Mouse (Mus musculus) limb, embryonic 14.5 days (tissue): ENCODE measurements around the gene Laptm5. TPM values are rescaled to one million over a fixed set of nuclear protein-coding genes. Genes with fewer than 3 reads are reported as not detected.

Experiments used
- ATAC-seq: fragments of 200-750 bp; cut with Nextera tagmentation; 2 replicates; pipeline ENCODE4 v1.8.0; 2017; ENCODE audit warnings: low read depth, moderate number of reproducible peaks, moderate TSS enrichment; ENCODE audit not compliant: low FRiP score
- DNase-seq: peaks from one replicate; pipeline ENCODE4 v3.0.0-alpha.2; 2015; ENCODE audit warnings: low spot score
- H3K27ac ChIP-seq: fragments of 300-500 bp; sonication (generic); replicated peaks from 2 replicates; pipeline ENCODE4 v1.5.1; 2014; ENCODE audit warnings: low read depth, mild to moderate bottlenecking, low read length, moderate library complexity, mixed read lengths
- H3K27me3 ChIP-seq: fragments of 300-500 bp; sonication (generic); 2 replicates; pipeline ENCODE4 v1.6.1; 2014; ENCODE audit warnings: low read length, mixed read lengths; ENCODE audit not compliant: control insufficient read depth, insufficient read depth
- H3K36me3 ChIP-seq: fragments of 300-500 bp; sonication (generic); 2 replicates; pipeline ENCODE4 v1.6.1; 2014; ENCODE audit warnings: mild to moderate bottlenecking, low read length, moderate library complexity, mixed read lengths; ENCODE audit not compliant: control insufficient read depth, insufficient read depth
- H3K4me1 ChIP-seq: fragments of 300-500 bp; sonication (generic); 2 replicates; pipeline ENCODE4 v1.6.1; 2014; ENCODE audit warnings: antibody characterized with exemption, low read length, mixed read lengths; ENCODE audit not compliant: control insufficient read depth, insufficient read depth
- H3K4me2 ChIP-seq: fragments of 300-500 bp; sonication (generic); replicated peaks from 2 replicates; pipeline ENCODE4 v1.6.1; 2014; ENCODE audit warnings: low read depth, mild to moderate bottlenecking, low read length, moderate library complexity; ENCODE audit not compliant: severe bottlenecking
- H3K4me3 ChIP-seq: fragments of 300-500 bp; sonication (generic); replicated peaks from 2 replicates; pipeline ENCODE4 v1.5.1; 2014; ENCODE audit warnings: low read length
- H3K9ac ChIP-seq: fragments of 300-500 bp; sonication (generic); 2 replicates; pipeline ENCODE4 v1.6.1; 2014; ENCODE audit warnings: mild to moderate bottlenecking, low read depth, low read length, moderate library complexity; ENCODE audit not compliant: severe bottlenecking
- H3K9me3 ChIP-seq: fragments of 300-500 bp; sonication (generic); 2 replicates; pipeline ENCODE4 v1.6.1; 2016; ENCODE audit warnings: low read length; ENCODE audit not compliant: control insufficient read depth
- POLR2A ChIP-seq: fragments of 200-500 bp; IDR thresholded peaks from 2 replicates; pipeline ENCODE4 v1.8.0; 2012; ENCODE audit warnings: inconsistent platforms, mild to moderate bottlenecking, moderate library complexity, borderline replicate concordance; ENCODE audit not compliant: insufficient read depth, insufficient read length; ENCODE audit errors: extremely low read depth
- WGBS: fragments of 180-500 bp; shearing (Covaris S2); extraction: QIAGEN DNeasy Blood & Tissue Kit; methylation state at CpG from one replicate; pipeline ENCODE4 v1.1.7; 2014; 5-methylcytosine and 5-hydroxymethylcytosine counted together
- polyA plus RNA-seq, 2 experiments: library from polyadenylated mRNA; depleted of rRNA in 1 of 2; stranded (reverse) in 1 of 2; unstranded in 1 of 2; fragments of >200 nt; fragmentation: Nextera tagmentation in 1 of 2; extraction: Ambion mirVana in 1 of 2; gene quantifications; 2 replicates each; pipeline versions ENCODE4 v1.2.1 to v1.2.3; 2012 to 2014

Laptm5 gene
- polyA plus RNA-seq, 2 experiments = 45.5 to 75.8 TPM

- H3K36me3 ChIP-seq = no peaks in the 10 kb centered on the region
- TF ChIP-seq POLR2A = no peak
- H3K4me2 ChIP-seq = no peak overlapping the region
- H3K4me3 ChIP-seq = no peak overlapping the region
- H3K9ac ChIP-seq = no peak overlapping the region
- no peaks in the 10 kb centered on the region for H3K9me3 ChIP-seq
- H3K27ac ChIP-seq = no peak overlapping the region
- no peak for DNase-seq
- no peaks in the 10 kb centered on the region for H3K4me1 ChIP-seq
- no peaks in the 10 kb centered on the region for H3K27me3 ChIP-seq
- ATAC-seq = no peak
- WGBS = 22% methylated on average over 10 of the region's 11 CpGs
These were observed 23.0 kb upstream of the Laptm5 start for GRCm38 (mm10) chr4:130889777-130890510.

- ATAC-seq (no peak), DNase-seq (no peak)
- Histone ChIP-seq H3K27me3 (no peaks in the 10 kb centered on the region), H3K4me1 (no peaks in the 10 kb centered on the region), H3K4me2 (no peak overlapping the region), H3K9ac (no peak overlapping the region), H3K4me3 (no peak overlapping the region), H3K36me3 (no peaks in the 10 kb centered on the region), H3K9me3 (no peaks in the 10 kb centered on the region), H3K27ac (no peak overlapping the region)
- no peak for TF ChIP-seq POLR2A
These were observed 22.4 kb upstream of the Laptm5 start for GRCm38 (mm10) chr4:130890511-130890840.

- Histone ChIP-seq H3K9ac (no peak overlapping the region), H3K27ac (no peak overlapping the region), H3K9me3 (no peaks in the 10 kb centered on the region), H3K36me3 (no peaks in the 10 kb centered on the region), H3K4me2 (no peak overlapping the region), H3K4me1 (no peaks in the 10 kb centered on the region), H3K4me3 (no peak overlapping the region), H3K27me3 (no peaks in the 10 kb centered on the region)
- DNase-seq = peak; percentile 79
- WGBS = 37% methylated on average over 17 of the region's 17 CpGs
- ATAC-seq = peak; percentile 47; the same call in 1 of the 2 replicates
- no peak for TF ChIP-seq POLR2A
These were observed 20.8 kb upstream of the Laptm5 start for GRCm38 (mm10) chr4:130892001-130892587.

DNA sequence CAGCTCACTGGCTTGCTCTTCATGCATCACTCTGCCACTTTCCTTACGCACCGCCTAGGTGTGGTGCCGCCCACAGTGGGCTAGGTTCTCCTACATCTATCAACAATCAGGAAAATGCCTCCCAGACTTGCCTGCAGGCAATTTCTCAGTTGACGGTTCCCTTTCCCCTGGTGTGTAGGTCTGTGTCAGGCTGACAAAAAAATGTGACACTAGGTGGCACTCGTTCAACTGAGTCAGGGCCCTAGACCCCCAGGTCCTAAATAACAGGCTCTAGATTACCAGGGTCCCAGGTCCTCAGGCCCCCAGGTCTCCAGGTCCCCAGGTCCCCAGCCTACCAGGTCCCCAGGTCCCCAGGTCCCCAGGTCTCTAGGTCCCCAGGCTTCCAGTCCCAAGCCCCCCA lies 19.2 kb upstream of the Laptm5 start:
- Histone ChIP-seq H3K9ac (no peak overlapping the region), H3K27ac (no peak overlapping the region), H3K36me3 (no peaks in the 10 kb centered on the region), H3K9me3 (no peaks in the 10 kb centered on the region), H3K4me2 (no peak overlapping the region), H3K4me3 (no peak overlapping the region), H3K4me1 (no peaks in the 10 kb centered on the region), H3K27me3 (no peaks in the 10 kb centered on the region)
- TF ChIP-seq POLR2A = no peak
- ATAC-seq (no peak), DNase-seq (no peak)
- WGBS = 55% methylated on average over 5 of the region's 5 CpGs

DNA sequence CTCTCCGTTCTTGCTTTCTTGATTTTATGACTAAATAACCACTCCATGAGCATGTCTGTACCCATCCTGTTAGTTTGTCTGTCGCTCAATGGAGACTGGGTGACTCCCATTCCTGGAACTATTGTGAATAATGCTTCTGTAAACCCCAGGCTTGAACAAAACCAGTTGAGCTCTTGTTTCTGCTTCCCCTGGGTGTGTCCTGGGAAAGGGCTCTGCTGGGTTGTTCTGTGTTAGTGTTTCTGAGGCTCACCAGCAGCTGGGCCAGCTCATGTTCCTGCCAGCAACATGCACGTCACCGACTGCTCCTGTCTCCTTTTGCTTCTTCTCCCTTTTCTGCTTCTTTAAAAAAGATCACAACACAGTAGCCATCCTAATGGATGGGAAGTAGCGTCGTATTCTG lies 17.2 kb upstream of the Laptm5 start:
- no peak overlapping the region for H3K4me2 ChIP-seq
- H3K4me1 ChIP-seq = peaks cover 7% of the 10 kb centered on the region
- no peaks in the 10 kb centered on the region for H3K27me3 ChIP-seq
- no peak for TF ChIP-seq POLR2A
- no peak overlapping the region for H3K9ac ChIP-seq
- DNase-seq (no peak), ATAC-seq (no peak)
- 79% methylated on average over 6 of the region's 6 CpGs for WGBS
- no peak overlapping the region for H3K4me3 ChIP-seq
- H3K36me3 ChIP-seq = no peaks in the 10 kb centered on the region
- no peak overlapping the region for H3K27ac ChIP-seq
- H3K9me3 ChIP-seq = no peaks in the 10 kb centered on the region
